Mouse (Mus musculus) megakaryocyte progenitor cell, adult 5-6 weeks (primary cell): ENCODE measurements at regions not wholly inside any gene's neighbourhood (a gene's known extent, or its start where the extent isn't known, plus 50 kb on each side); places are given as distances from the start of the nearest gene placed in this dataset.
A peak's percentile ranks its signal among the peaks of the same experiment; 100 is the strongest.

Source experiments
- ATAC-seq: replicated peaks from 2 replicates; pipeline ENCODE4 v1.8.0; 2016; ENCODE audit warnings: mild to moderate bottlenecking, moderate TSS enrichment, inconsistent platforms; ENCODE audit not compliant: poor library complexity

GRCm38 (mm10) chr15:25468478-25468877 lies 54.9 kb upstream of the Basp1 start:
- peak; percentile 71 for ATAC-seq

- ATAC-seq: no peak
Measured at GRCm38 (mm10) chr15:25469185-25469845, 55.8 kb upstream of the Basp1 start.

GRCm38 (mm10) chr15:25471331-25471730 lies 57.8 kb upstream of the Basp1 start:
- no peak for ATAC-seq

GRCm38 (mm10) chr15:25473201-25473710 lies 59.7 kb upstream of the Basp1 start:
- ATAC-seq: no peak

GRCm38 (mm10) chr15:25474096-25474495 lies 60.5 kb upstream of the Basp1 start:
- ATAC-seq: no peak

GRCm38 (mm10) chr15:25482586-25482985 lies 69.0 kb upstream of the Basp1 start:
- no peak for ATAC-seq

- no peak for ATAC-seq
Measured at GRCm38 (mm10) chr15:25485372-25485771, 71.8 kb upstream of the Basp1 start.

GRCm38 (mm10) chr15:25486158-25486557 lies 72.6 kb upstream of the Basp1 start:
- ATAC-seq: peak; percentile 37; the same call in 1 of the 2 replicates

- no peak for ATAC-seq
Measured at GRCm38 (mm10) chr15:25489804-25490203, 76.2 kb upstream of the Basp1 start.

- no peak for ATAC-seq
Measured at GRCm38 (mm10) chr15:25492161-25492746, 78.7 kb upstream of the Basp1 start.

GRCm38 (mm10) chr15:25494687-25495299 lies 81.2 kb upstream of the Basp1 start:
- ATAC-seq: no peak

GRCm38 (mm10) chr15:25495926-25496644 lies 82.5 kb upstream of the Basp1 start:
- 0 out of 2 replicates have a peak, but pooled peaks have one; percentile 34 for ATAC-seq

- no peak for ATAC-seq
Measured at GRCm38 (mm10) chr15:25497743-25498142, 84.2 kb upstream of the Basp1 start.

- ATAC-seq: no peak
Measured at GRCm38 (mm10) chr15:25498422-25498821, 84.9 kb upstream of the Basp1 start.

GRCm38 (mm10) chr15:25502513-25502912 lies 88.9 kb upstream of the Basp1 start:
- ATAC-seq: no peak

GRCm38 (mm10) chr15:25503104-25503503 lies 89.5 kb upstream of the Basp1 start:
- ATAC-seq: no peak

GRCm38 (mm10) chr15:25509139-25509538 lies 95.6 kb upstream of the Basp1 start:
- no peak for ATAC-seq

GRCm38 (mm10) chr15:25509584-25509983 lies 96.0 kb upstream of the Basp1 start:
- ATAC-seq: no peak

- ATAC-seq: no peak
Measured at GRCm38 (mm10) chr15:25510060-25510492, 96.5 kb upstream of the Basp1 start.

- ATAC-seq: no peak
Measured at GRCm38 (mm10) chr15:25518025-25518928, 104.0 kb upstream of the Myo10 start.
